Mouse (Mus musculus) stomach, embryonic 14.5 days (tissue): ENCODE data around the gene Apoa1. TPM values are rescaled to one million over a fixed set of nuclear protein-coding genes. Genes with fewer than 3 reads are reported as not detected.

ENCODE experiments used
- ATAC-seq: fragments of 200-750 bp; cut with Nextera tagmentation; 2 replicates; pipeline ENCODE4 v1.8.0; 2017; ENCODE audit warnings: low read depth, moderate TSS enrichment; ENCODE audit not compliant: insufficient number of reproducible peaks, insufficient read depth, low FRiP score
- H3K27ac ChIP-seq: fragments of 300-500 bp; sonication (generic); 2 replicates; pipeline ENCODE4 v1.5.1; 2014; ENCODE audit warnings: mild to moderate bottlenecking, low read length, moderate library complexity, mixed read lengths
- H3K27me3 ChIP-seq: fragments of 300-500 bp; sonication (generic); 2 replicates; pipeline ENCODE4 v1.6.1; 2014; ENCODE audit warnings: low read length, control low read depth, mixed read lengths; ENCODE audit not compliant: control insufficient read depth, insufficient read depth
- H3K36me3 ChIP-seq: fragments of 300-500 bp; sonication (generic); 2 replicates; pipeline ENCODE4 v1.6.1; 2014; ENCODE audit warnings: mild to moderate bottlenecking, control low read depth, low read length, moderate library complexity, mixed read lengths; ENCODE audit not compliant: control insufficient read depth, insufficient read depth
- H3K4me1 ChIP-seq: fragments of 300-500 bp; sonication (generic); 2 replicates; pipeline ENCODE4 v1.6.1; 2014; ENCODE audit warnings: low read length, control low read depth, mixed read lengths; ENCODE audit not compliant: control insufficient read depth, insufficient read depth
- H3K4me2 ChIP-seq: fragments of 300-500 bp; sonication (generic); replicated peaks from 2 replicates; pipeline ENCODE4 v1.6.1; 2014; ENCODE audit warnings: low read depth, low read length, control low read depth
- H3K4me3 ChIP-seq: fragments of 300-500 bp; sonication (generic); 2 replicates; pipeline ENCODE4 v1.5.1; 2014; ENCODE audit warnings: low read depth, low read length, control low read depth
- H3K9ac ChIP-seq: fragments of 300-500 bp; sonication (generic); replicated peaks from 2 replicates; pipeline ENCODE4 v1.6.1; 2014; ENCODE audit warnings: low read depth, mild to moderate bottlenecking, control low read depth, low read length, moderate library complexity, mixed read lengths
- H3K9me3 ChIP-seq: fragments of 300-500 bp; sonication (generic); 2 replicates; pipeline ENCODE4 v1.6.1; 2016; ENCODE audit warnings: low read depth, low read length, control low read depth; ENCODE audit not compliant: control insufficient read depth
- WGBS: fragments of 180-500 bp; shearing (Covaris S2); extraction: QIAGEN DNeasy Blood & Tissue Kit; methylation state at CpG from one replicate; pipeline ENCODE4 v1.1.7; 2014; 5-methylcytosine and 5-hydroxymethylcytosine counted together
- polyA plus RNA-seq: library from polyadenylated mRNA; unstranded; fragments of >200 nt; fragmentation: Nextera tagmentation; extraction: Ambion mirVana; gene quantifications from 2 replicates; pipeline ENCODE4 v1.2.1, GENCODE M21; 2014

Gene Apoa1
- polyA plus RNA-seq, 1 experiment from 2014 or later = 70.2 TPM

DNA sequence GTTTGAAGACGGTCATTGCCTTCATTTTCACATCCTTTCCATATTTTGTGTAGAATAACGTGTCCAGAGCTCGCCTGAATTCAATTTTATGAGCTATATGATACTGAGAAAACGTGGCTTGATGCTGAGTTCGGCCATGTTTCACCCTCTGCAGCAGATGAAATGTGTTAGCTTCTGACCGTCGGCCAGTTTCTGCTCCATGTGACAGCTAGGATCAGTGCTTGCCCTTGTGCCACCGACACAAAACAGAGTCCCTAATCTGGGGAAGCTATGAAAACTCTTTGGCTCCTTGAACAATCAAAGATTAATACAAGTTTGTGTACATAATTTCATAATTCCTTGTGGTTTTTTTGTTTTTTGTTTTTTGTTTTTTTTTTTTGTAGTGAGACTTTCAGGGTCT, 37.1 kb upstream of the Apoa1 start:
- WGBS = 52% methylated on average over 8 of the region's 8 CpGs
- H3K9me3 ChIP-seq = no peaks in the 10 kb centered on the region
- no peak overlapping the region for H3K9ac ChIP-seq
- peaks cover 5% of the 10 kb centered on the region; the same call in 1 of the 2 replicates for H3K36me3 ChIP-seq
- H3K27ac ChIP-seq = no peak overlapping the region
- H3K4me1 ChIP-seq = no peaks in the 10 kb centered on the region
- H3K4me2 ChIP-seq = no peak overlapping the region
- H3K4me3 ChIP-seq = no peak overlapping the region
- H3K27me3 ChIP-seq = no peaks in the 10 kb centered on the region
- ATAC-seq = no peak

DNA sequence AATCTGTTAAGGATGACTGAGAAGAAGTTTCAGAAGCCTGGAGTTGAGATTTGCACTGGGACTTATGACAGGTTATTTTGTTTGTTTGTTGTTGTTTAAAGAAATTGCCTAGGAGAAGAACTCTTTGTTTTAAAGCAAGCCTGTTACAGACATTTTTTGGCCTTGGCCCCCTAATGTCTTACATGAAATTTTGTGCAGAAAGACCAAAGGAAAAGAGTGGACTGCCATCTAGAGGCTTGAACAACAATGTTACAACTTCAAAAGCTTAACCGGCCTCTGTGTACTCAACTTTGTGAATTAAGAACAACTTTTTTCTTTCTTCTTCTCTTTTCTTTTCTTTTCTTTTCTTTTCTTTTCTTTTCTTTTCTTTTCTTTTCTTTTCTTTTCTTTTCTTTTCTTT, 36.7 kb upstream of the Apoa1 start:
- Histone ChIP-seq H3K9ac (no peak overlapping the region), H3K4me2 (no peak overlapping the region), H3K27ac (no peak overlapping the region), H3K4me1 (no peaks in the 10 kb centered on the region), H3K36me3 (peaks cover 6% of the 10 kb centered on the region; the same call in 1 of the 2 replicates), H3K9me3 (no peaks in the 10 kb centered on the region), H3K4me3 (no peak overlapping the region), H3K27me3 (no peaks in the 10 kb centered on the region)
- 24% methylated on average over 1 of the region's 1 CpGs for WGBS
- ATAC-seq = no peak

DNA sequence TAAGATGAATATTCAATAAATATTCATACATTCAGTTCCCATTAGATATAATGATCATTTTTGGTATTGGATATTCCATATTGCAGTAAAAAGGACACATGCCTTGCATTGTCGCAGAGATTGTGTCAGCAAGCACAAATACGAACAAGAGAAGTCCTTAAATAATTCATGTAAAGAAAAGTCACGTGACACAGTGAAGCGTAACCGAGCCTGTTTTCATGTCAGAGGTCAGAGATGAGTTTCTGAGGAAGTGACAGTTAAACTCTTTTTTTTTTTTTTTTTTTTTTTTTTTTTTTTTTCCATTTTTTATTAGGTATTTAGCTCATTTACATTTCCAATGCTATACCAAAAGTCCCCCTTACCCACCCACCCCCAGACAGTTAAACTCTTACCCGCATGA, 35.7 kb upstream of the Apoa1 start:
- ATAC-seq = no peak
- Histone ChIP-seq H3K27me3 (no peaks in the 10 kb centered on the region), H3K4me1 (no peaks in the 10 kb centered on the region), H3K4me2 (no peak overlapping the region), H3K9ac (no peak overlapping the region), H3K36me3 (peaks cover 9% of the 10 kb centered on the region), H3K9me3 (no peaks in the 10 kb centered on the region), H3K4me3 (no peak overlapping the region), H3K27ac (no peak overlapping the region)
- 90% methylated on average over 6 of the region's 6 CpGs for WGBS

GRCm38 (mm10) chr9:46194809-46195208, 33.6 kb upstream of the Apoa1 start:
- Histone ChIP-seq H3K27ac (no peak overlapping the region), H3K9ac (no peak overlapping the region), H3K27me3 (no peaks in the 10 kb centered on the region), H3K9me3 (no peaks in the 10 kb centered on the region), H3K36me3 (peaks cover 21% of the 10 kb centered on the region), H3K4me1 (no peaks in the 10 kb centered on the region), H3K4me2 (no peak overlapping the region), H3K4me3 (no peak overlapping the region)
- WGBS = 86% methylated on average over 9 of the region's 9 CpGs
- no peak for ATAC-seq

- H3K4me1 ChIP-seq = no peaks in the 10 kb centered on the region
- H3K27me3 ChIP-seq = no peaks in the 10 kb centered on the region
- no peak overlapping the region for H3K4me2 ChIP-seq
- H3K27ac ChIP-seq = no peak overlapping the region
- H3K9ac ChIP-seq = no peak overlapping the region
- no peak overlapping the region for H3K4me3 ChIP-seq
- ATAC-seq = no peak
- H3K36me3 ChIP-seq = peaks cover 35% of the 10 kb centered on the region
- no peaks in the 10 kb centered on the region for H3K9me3 ChIP-seq
- whole genome bisulfite sequencing = 75% methylated on average over 12 of the region's 12 CpGs
Observed at GRCm38 (mm10) chr9:46196699-46197169, 31.6 kb upstream of the Apoa1 start.

- Histone ChIP-seq H3K27me3 (no peaks in the 10 kb centered on the region), H3K4me1 (no peaks in the 10 kb centered on the region), H3K27ac (no peak overlapping the region), H3K9ac (no peak overlapping the region), H3K9me3 (no peaks in the 10 kb centered on the region), H3K4me2 (no peak overlapping the region), H3K4me3 (no peak overlapping the region), H3K36me3 (peaks cover 42% of the 10 kb centered on the region)
- WGBS = 88% methylated on average over 9 of the region's 9 CpGs
- no peak for ATAC-seq
Observed at GRCm38 (mm10) chr9:46198461-46198860, 29.9 kb upstream of the Apoa1 start.

- Histone ChIP-seq H3K4me1 (no peaks in the 10 kb centered on the region), H3K4me2 (no peak overlapping the region), H3K9me3 (no peaks in the 10 kb centered on the region), H3K27me3 (no peaks in the 10 kb centered on the region), H3K27ac (no peak overlapping the region), H3K9ac (no peak overlapping the region), H3K4me3 (no peak overlapping the region), H3K36me3 (peaks cover 43% of the 10 kb centered on the region)
- no peak for ATAC-seq
- 89% methylated on average over 7 of the region's 7 CpGs for WGBS
Observed at GRCm38 (mm10) chr9:46198936-46199335, 29.4 kb upstream of the Apoa1 start.

DNA sequence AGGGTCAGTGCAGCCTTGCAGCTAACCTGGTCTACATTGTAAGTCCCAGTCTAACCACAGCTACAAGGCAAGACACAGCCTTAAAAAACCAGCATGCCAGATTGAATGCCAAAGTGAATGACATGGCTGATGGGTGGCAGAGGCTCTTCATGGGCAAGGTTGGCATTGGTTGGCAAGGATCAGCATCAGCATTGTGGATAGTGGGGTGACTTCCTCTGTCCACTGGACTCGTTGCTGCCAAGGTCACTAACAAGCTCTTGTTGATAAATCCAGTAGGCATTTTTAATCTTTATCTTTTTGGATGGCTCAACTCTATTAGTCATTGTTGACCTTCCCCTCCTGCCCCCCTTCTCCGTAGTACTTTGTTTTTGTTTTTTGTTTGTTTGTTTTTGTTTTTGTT, 28.8 kb upstream of the Apoa1 start:
- 89% methylated on average over 2 of the region's 2 CpGs for WGBS
- ATAC-seq = no peak
- peaks cover 50% of the 10 kb centered on the region for H3K36me3 ChIP-seq

GRCm38 (mm10) chr9:46206834-46207500, 21.4 kb upstream of the Apoa1 start:
- Histone ChIP-seq H3K27me3 (no peaks in the 10 kb centered on the region), H3K4me1 (no peaks in the 10 kb centered on the region), H3K4me3 (no peak overlapping the region), H3K9ac (no peak overlapping the region), H3K36me3 (peaks cover 64% of the 10 kb centered on the region), H3K9me3 (no peaks in the 10 kb centered on the region), H3K27ac (no peak overlapping the region), H3K4me2 (no peak overlapping the region)
- no peak; the same call in 1 of the 2 replicates for ATAC-seq
- 43% methylated on average over 10 of the region's 10 CpGs for WGBS

More for the DNA sequence above, 28.8 kb upstream of the Apoa1 start:
- Histone ChIP-seq H3K4me2 (no peak overlapping the region), H3K27ac (no peak overlapping the region), H3K27me3 (no peaks in the 10 kb centered on the region), H3K9ac (no peak overlapping the region), H3K4me1 (no peaks in the 10 kb centered on the region), H3K9me3 (no peaks in the 10 kb centered on the region), H3K4me3 (no peak overlapping the region)
